Mouse (Mus musculus) G1E-ER4 (cell line): ENCODE data around the gene 1700025G04Rik. TPM values are rescaled to one million over a fixed set of nuclear protein-coding genes. Genes with fewer than 3 reads are reported as not detected.

Experiments used
- GATA1 ChIP-seq: IDR thresholded peaks from one replicate; pipeline ENCODE4 v1.8.0; 2012; ENCODE audit warnings: low read length, inconsistent platforms
- polyA plus RNA-seq: library from polyadenylated mRNA; stranded (reverse); fragments of >175 nt; gene quantifications from 2 replicates; pipeline ENCODE4 v1.2.3, GENCODE M21; 2012

The 1700025G04Rik gene
- polyA plus RNA-seq, 1 experiment, result not detected

DNA sequence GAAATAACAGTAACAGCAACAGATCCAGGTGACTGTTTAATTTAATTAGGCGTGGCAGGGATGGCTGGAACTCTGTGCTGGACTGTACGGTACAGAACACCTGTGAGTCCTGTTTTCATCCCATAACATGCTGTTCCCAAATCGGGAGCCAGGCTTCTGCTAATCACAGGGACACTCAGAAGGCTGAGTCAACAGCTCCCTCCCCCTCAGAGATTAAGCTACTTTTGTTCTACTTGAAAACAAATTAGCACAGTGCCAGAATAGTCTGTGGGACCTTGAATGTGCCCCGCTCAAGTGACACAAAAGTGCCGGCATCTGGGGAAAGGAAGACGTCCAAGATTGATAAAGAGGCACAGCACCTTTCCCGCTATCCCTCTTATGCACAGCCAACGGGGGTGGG lies 115.0 kb downstream of the 1700025G04Rik start:
- TF ChIP-seq GATA1, result no peak

DNA sequence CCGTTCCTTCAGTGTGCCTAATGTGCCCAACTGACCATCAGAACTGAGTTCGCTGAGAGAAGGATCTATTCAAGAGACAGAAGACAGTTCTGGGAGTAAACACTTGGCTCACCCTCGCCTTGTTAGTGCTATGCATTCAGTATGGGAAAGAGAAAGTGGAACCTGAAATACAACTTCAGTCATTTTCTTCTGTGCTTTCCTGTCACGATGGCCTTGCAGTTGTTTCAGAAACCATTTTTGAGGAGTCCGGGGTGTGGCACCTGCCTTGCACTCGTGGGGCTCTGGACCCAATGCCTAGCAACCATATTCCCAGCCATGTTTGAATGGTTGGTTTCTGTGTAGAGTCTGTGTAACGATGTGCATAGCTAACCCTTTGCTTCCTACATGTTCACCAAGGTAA lies 115.5 kb downstream of the 1700025G04Rik start:
- TF ChIP-seq GATA1, result no peak

DNA sequence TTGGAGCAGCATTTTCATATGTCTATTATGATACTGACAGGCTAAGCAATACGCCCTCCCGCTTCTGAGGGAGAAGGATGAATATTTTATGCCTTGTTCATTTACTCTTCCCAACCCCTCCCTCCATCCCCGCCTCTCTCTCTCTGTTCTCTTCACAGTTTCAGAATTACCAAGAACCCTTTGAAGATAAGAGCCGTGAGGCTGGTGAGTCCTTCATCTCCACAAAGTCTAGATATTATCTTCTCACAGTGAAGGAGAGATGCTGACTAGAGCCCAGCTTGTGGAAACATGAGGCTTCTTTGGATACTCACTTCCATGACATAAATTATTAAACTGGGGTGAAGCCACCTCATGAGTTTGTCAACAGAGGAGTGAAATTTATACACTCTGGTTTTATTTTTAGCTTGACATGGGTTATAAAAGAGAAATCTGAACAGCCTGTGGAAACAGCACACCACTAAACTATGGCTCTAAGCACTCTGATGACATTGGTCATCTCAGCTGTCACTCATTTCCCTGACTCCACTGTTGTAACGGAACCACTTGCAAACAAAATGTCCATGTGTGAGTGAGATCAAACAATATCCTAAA lies 116.7 kb downstream of the 1700025G04Rik start:
- no peak for TF ChIP-seq GATA1

DNA sequence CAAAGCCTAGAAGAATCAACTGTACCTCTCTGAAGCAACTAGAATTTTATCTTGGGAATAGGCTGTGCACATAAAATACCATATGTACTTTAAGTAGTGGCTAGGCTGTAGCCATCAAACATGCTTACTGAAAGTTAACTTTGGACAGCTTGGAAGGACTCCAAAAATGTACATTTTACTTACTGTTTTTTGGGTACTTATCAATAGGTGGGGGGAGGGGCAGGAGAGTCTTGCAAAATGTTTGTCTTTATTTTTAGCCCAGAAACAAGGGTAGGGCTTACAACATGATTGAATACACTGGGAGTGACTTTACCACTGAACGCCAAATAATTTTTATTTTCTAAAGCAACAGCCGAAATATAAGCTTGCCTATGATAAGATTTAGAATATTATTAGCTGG lies 118.3 kb downstream of the 1700025G04Rik start:
- TF ChIP-seq GATA1, result no peak

DNA sequence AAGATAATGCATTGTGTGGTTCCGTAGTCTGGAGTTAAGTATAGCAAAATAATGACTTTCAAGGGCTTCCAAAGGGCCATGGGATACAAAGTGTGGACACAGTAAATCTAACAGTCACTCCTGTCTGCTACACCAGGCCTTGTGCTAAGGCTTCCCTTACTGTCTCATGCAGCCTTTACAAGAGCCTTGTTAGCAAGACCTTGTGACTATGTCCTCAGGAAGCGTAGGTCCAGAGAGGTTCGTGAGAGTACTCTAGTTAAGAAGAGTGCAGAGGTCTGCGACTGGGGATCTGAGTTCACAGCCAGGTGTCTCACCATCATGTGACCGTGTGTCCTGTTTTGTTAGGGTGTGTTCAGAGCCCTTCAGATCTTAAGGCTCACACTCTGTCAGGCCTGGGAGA lies 121.8 kb downstream of the 1700025G04Rik start:
- TF ChIP-seq GATA1, result no peak

DNA sequence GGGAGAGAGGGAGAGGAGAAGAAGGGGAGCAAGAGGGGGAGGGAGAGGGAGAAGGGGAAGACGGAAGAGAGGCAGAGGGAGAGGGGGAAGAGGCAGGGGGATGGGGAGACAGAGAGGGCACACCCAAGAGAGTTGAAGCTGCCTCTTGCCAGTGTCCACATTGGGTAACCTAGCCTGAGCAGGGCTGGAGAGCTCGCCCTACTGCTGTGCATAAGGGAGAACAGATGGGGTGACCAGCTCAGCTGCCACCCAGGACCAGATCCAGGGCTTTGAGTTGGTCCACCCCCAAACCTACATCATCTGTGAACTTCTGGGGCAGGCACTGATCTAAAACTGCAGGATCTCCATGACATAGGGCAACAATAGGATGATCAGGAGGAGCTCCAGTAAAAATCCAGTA lies 125.1 kb downstream of the 1700025G04Rik start:
- TF ChIP-seq GATA1, result no peak

DNA sequence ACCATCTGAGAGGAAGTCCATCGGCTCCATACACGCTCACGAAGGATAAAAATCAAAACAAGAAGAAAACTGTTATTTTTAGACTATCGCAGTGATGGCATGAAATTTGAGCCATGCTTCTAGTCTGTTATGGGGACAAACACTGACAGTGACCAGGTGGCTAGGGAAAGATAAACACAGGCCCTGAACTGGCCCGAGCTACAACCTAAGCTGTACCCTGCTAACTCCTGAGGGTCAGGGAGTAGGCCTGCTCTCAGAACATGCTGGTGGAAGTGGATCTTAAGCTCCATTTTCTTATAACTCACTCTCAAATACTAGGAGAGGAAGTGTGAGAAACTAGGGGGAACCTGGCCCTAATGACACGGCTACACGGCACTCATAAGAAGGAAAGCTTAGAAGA lies 126.7 kb downstream of the 1700025G04Rik start:
- no peak for TF ChIP-seq GATA1

DNA sequence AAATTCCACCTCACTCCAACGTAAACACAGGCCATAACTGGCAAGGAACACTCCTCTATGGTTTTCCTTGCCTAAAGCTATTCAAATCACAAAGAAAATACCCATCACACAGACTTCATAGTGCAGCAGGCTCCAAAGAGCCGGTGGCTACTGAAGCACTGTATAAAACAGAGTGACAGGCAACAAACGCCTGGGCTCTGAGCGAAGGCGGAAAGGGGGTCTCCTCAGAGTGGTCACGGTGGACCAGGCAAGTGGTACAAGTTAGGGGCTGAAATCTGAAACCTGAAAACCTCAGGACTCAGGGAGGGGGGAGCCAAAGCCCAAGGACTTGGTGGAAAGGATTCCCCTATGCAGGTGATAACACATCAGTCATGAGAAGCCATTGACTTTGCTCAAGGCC lies 127.8 kb downstream of the 1700025G04Rik start:
- TF ChIP-seq GATA1, result no peak

DNA sequence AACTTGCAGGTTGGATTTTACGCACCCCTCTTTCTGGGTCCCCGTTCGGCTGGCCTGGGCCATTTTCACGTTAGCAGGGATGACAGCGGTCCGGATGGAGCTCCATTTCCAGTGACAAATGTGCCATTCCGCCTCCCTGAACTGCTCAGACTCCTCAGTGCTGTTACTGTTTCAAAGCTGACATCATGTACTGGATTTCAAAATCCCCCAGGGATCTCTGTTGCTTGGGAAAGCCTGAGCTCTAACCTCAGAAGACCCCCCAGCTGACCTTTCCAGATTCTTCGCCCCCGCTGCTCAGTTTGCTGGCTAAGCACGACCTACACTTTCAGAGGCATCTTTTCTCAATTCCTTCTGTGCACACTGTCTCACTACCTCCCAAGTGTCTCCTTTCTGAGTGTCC lies 128.7 kb downstream of the 1700025G04Rik start:
- TF ChIP-seq GATA1, result no peak

DNA sequence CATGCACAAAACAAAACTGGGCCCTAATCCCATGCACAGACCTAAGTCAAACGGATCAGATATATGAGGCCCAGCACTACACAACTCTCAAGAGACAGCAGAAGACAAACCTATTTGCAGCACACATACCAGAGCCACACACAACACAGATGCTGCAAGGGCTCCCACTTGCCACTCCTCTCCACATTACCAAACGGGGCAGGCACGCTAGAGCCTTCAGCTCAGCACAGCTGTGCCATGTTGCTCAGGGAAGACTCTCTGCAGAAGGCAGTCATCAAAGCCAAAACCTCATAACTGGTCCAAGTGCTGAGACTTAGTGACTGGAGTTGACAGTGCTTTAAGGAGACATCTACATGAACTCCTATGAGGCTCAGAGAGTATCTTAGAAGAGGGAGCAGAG lies 130.9 kb downstream of the 1700025G04Rik start:
- no peak for TF ChIP-seq GATA1

DNA sequence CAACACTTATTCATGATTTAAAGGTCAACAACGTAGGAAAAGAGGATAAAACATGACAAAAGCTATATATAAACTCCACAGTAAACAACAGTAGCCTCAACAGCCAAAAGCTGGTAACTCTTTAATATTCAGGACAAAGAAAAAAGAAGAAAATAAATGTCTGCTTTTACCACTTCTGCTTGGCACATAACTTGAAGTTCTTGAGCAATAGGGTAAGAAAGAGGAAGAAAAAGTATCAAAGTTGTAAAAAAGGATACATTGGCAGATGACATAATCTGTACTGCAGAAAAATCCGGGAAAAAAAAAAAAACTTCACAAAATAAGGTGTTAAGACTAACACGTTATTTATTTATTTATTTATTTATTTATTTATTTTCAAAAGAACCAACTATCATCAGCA lies 131.5 kb downstream of the 1700025G04Rik start:
- TF ChIP-seq GATA1, result no peak

DNA sequence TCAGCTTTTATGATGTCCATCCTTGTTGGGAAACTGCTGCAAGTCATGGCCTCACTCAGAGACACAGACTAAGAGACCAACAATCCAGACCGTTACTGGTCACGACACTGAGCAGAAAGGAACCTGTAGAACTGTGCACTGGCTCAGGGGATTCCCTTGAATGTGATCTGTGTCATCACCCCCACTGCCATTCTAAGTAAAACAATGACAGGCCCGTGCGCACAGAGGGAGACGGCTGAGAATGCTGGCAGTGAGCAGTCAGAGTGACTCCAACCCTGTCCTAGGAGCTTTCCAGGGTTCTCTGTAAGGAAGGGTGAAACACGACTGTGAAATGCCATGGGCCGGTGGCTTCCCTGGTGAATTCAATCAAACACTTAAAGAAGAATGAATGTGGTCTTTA lies 132.3 kb downstream of the 1700025G04Rik start:
- no peak for TF ChIP-seq GATA1

DNA sequence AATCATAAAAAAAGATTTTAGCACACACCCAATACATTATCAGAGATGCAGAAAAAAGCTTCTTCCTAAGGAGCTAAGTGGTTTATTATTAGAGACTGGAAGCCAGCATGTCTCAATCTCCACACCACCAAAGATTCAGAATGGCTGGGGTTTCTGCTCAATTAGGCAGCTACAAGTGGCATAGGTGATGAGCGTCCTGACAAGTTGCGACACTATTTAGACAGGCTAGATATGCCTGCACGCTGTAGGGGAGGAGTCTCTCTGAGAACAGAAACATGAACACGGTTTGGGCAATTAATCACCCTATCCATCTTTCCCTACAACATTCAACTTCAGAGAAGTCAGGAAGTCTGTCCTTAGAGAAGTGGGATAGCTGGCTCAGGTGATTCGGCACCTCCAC lies 134.1 kb downstream of the 1700025G04Rik start:
- no peak for TF ChIP-seq GATA1

DNA sequence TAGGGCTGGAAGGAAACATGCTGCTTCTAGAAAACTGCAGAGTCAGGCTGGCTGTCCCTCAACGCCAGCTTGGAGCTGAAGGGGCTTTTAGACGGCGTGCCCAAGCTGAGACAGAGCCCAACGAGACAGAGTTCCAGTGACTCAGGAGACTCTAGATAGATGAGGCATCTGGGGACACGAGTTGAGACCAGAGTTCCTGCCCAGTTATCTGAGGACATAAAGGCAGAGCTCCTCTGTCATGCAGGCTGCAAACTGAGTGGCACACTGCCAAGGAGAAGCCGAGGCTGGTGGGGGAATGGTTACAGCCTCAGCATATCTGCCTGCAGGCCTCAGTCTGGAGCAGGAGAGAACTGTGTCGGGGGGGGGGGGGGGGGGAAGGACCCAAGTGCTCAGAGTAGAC lies 136.4 kb downstream of the 1700025G04Rik start:
- TF ChIP-seq GATA1, result no peak

DNA sequence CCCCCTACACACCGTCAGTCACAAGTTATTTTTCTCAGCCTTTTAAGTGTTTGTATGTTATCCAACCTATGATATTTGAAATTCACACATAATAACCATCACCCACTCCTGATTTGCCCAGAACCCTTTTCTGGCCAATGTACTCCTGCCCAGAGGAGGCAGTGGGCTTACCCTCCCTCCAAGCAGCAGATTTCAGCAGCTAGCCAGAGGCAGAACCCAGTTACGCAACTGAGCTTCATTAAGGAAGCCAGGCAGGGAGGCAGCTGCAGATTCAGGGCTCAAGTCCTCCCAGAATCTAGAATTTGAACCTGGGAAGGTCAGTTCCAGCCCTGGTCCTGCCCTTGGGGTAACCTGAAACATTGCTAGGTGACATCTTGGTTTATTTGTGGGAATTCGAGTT lies 141.9 kb downstream of the 1700025G04Rik start:
- TF ChIP-seq GATA1, result no peak

DNA sequence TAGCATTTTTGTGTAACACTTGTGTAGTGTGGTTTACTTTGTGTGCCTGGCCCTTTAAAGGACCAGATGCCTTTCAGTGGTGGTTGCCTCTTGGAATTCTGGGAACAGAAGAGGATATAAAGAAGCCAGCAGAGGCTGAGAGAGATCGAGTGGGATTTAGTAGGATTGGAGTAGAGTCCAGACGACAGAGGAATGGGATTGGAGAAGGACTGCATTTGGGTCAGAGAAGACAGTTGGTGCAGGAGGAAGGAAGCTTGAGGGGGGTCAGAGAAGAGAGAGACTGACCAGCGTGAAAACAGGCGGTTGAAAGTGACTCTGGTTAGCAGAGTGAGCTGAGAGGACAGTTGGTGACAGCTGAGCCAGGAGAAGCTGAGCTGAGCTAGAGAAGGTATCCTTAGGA lies 142.4 kb downstream of the 1700025G04Rik start:
- no peak for TF ChIP-seq GATA1

DNA sequence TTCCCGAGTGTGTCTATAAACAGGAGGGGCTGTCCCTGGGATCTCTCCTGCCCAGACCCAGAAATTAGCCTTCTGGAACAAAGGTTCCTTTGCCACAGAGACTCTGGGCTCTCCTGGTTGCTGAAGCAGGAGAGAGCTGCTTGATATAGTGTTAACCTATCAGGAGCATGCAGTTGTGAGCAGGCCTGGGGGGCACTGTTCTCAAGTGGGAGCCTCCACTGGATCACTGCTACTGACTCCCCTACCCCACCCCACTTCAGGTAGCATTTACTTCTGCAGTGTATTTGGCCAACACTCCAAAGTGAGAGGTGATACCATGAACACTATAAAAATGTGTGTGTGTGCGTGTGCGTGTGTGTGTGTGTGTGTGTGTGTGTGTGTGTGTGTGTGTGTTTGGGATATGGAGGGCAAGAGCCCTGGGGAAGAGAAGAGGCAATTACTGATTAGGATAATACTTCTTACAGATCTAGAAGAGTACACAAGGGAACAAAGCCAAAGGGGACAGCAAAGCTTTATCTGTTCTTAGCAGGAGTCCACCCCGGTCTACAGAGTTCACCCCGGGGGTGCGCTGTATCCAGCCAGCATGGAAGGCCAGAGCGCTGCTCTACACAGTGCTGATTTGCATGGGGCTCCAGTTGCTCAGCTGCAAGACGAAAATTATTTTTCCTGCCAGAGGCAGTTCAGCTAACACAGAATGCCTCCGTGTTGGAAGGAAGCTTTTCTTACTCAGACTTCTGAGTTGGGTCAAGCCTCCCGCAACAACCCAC lies 145.3 kb downstream of the 1700025G04Rik start:
- no peak for TF ChIP-seq GATA1
